In genomic region chr5:125658959-125659749, GRCm38 (mm10) we compare ENCODE assay signal across 20 mouse cellular contexts.
DNase-seq lines count a peak whose midpoint lies in the region; ATAC-seq and TF ChIP-seq lines count a peak whose summit lies in the region.
"Had no signal": no experiment of that assay in that cellular context is flagged by ENCODE, and none has a peak within 500 bp of the region (broad histone marks: within the 10 kb centered on the region; RNA-seq: fewer than 3 reads in every experiment).

No protein-coding gene starts in this region.

- H3K4me3 ChIP-seq in layer of hippocampus, adult 2 months, result no peak overlapping the region
- H3K4me3 ChIP-seq in forebrain, embryonic 10.5 days, result peak overlapping the region; percentile 18; the same call in 1 of the 2 replicates
- H3K4me3 ChIP-seq in forebrain, postnatal 0 days (ENCODE audit: low read depth, low read length), result no peak overlapping the region
- no peak overlapping the region for H3K4me3 ChIP-seq in thymus, adult 2 months (ENCODE audit: control insufficient read depth, insufficient read depth, low read length)
- H3K4me3 ChIP-seq: heart, embryonic 13.5 days; liver, embryonic 12.5 days had no signal

- 20% methylated on average over 14 of the region's 14 CpGs for WGBS in forebrain, embryonic 10.5 days
- 12% methylated on average over 14 of the region's 14 CpGs for WGBS in forebrain, postnatal 0 days
- 77% methylated on average over 14 of the region's 14 CpGs for WGBS in thymus, adult 2 months

- peaks cover 28% of the 10 kb centered on the region for H3K4me1 ChIP-seq in forebrain, embryonic 10.5 days
- 0 out of 2 replicates have a peak, but pooled peaks cover 4% of the 10 kb centered on the region for H3K4me1 ChIP-seq in forebrain, postnatal 0 days (ENCODE audit: insufficient read depth)
- no peaks in the 10 kb centered on the region for H3K4me1 ChIP-seq in thymus, adult 2 months (replicated peaks; ENCODE audit: control insufficient read depth, insufficient read depth, low read length)
- H3K4me1 ChIP-seq: heart, embryonic 13.5 days; liver, embryonic 12.5 days had no signal

- no peaks in the 10 kb centered on the region for H3K9me3 ChIP-seq in forebrain, embryonic 10.5 days
- H3K9me3 ChIP-seq in forebrain, postnatal 0 days (ENCODE audit: low read length), result no peaks in the 10 kb centered on the region
- H3K9me3 ChIP-seq: heart, embryonic 13.5 days had no signal

- no peak overlapping the region for H3K9ac ChIP-seq in forebrain, postnatal 0 days
- H3K9ac ChIP-seq: heart, embryonic 13.5 days; liver, embryonic 12.5 days had no signal

- peak overlapping the region; percentile 70 for H3K27ac ChIP-seq in layer of hippocampus, adult 2 months
- peak overlapping the region; percentile 77 for H3K27ac ChIP-seq in forebrain, embryonic 10.5 days
- H3K27ac ChIP-seq in forebrain, postnatal 0 days (ENCODE audit: low read depth, low read length), result no peak overlapping the region
- H3K27ac ChIP-seq in thymus, adult 2 months (ENCODE audit: control insufficient read depth, insufficient read depth, low read length), result no peak overlapping the region
- H3K27ac ChIP-seq: heart, embryonic 13.5 days; liver, embryonic 12.5 days had no signal

- DNase-seq in layer of hippocampus, adult 2 months (ENCODE audit: low spot score in 2 of 2), result peak; percentile 34
- DNase-seq in layer of hippocampus, postnatal 25 days (ENCODE audit: extremely low spot score in 1 of 2, low spot score in 1 of 2), result no peak
- DNase-seq in brain, adult 2 months (ENCODE audit: low read depth, low spot score), result peak; percentile 53
- DNase-seq in forebrain, embryonic 10.5 days (ENCODE audit: extremely low spot score, low spot score), result peak; percentile 69
- peak; percentile 53 for DNase-seq in forebrain, postnatal 0 days
- no peak for DNase-seq in thymus, adult 2 months
- no peak for DNase-seq in neural tube, embryonic 10.5 days (ENCODE audit: extremely low spot score, low spot score)
- DNase-seq in cerebellum, postnatal 36 days, result no peak
- DNase-seq: cerebellum, adult 9-10 months; gastrocnemius, postnatal 14 days; heart, adult 18-20 months; heart, postnatal 4 days; kidney, adult 2 months; kidney, postnatal 10 days; lung, adult 2 months; lung, postnatal 36 days; thymus, postnatal 36 days had no signal

- no peaks in the 10 kb centered on the region for H3K27me3 ChIP-seq in forebrain, embryonic 10.5 days (ENCODE audit: poor library complexity, severe bottlenecking)
- no peaks in the 10 kb centered on the region for H3K27me3 ChIP-seq in forebrain, postnatal 0 days (ENCODE audit: insufficient read depth, low read length)
- H3K27me3 ChIP-seq in thymus, adult 2 months (ENCODE audit: control insufficient read depth, insufficient read depth, low read length), result no peaks in the 10 kb centered on the region
- H3K27me3 ChIP-seq: CH12.LX; heart, embryonic 13.5 days; liver, embryonic 12.5 days had no signal

- ATAC-seq in forebrain, postnatal 0 days, result peak; percentile 34
- ATAC-seq: liver, embryonic 12.5 days had no signal

- TF ChIP-seq CTCF in layer of hippocampus, adult 2 months (conservative IDR thresholded peaks at IDR 0.05), result no peak
- no peak for TF ChIP-seq CTCF in forebrain, postnatal 0 days (IDR thresholded peaks at IDR 0.05; ENCODE audit: low read depth)
- TF ChIP-seq CTCF in thymus, adult 2 months (IDR thresholded peaks at IDR 0.05; ENCODE audit: borderline replicate concordance, control insufficient read depth, extremely low read depth, insufficient read depth, low read length, poor library complexity), result no peak

- no peaks in the 10 kb centered on the region for H3K36me3 ChIP-seq in forebrain, embryonic 10.5 days (replicated peaks)
- H3K36me3 ChIP-seq in forebrain, postnatal 0 days (ENCODE audit: insufficient read depth), result no peaks in the 10 kb centered on the region
- no peaks in the 10 kb centered on the region for H3K36me3 ChIP-seq in thymus, adult 2 months (ENCODE audit: control insufficient read depth, insufficient read depth, low read length)
- H3K36me3 ChIP-seq: heart, embryonic 13.5 days; liver, embryonic 12.5 days had no signal

- no peak for TF ChIP-seq POLR2A in thymus, adult 2 months (IDR thresholded peaks at IDR 0.05; ENCODE audit: control insufficient read depth, extremely low read depth, insufficient read depth, low read length, poor library complexity)

- no peak overlapping the region for H3K4me2 ChIP-seq in forebrain, postnatal 0 days (ENCODE audit: low read depth)
- H3K4me2 ChIP-seq: heart, embryonic 13.5 days; liver, embryonic 12.5 days had no signal

Comparison
In these comparisons a context has a peak if more than half of its experiments do, and no peak if none do; other contexts are left out.
1. DNase-seq: peak in layer of hippocampus, adult 2 months (2 of 2), brain, adult 2 months (single experiment), forebrain, embryonic 10.5 days (single experiment) and forebrain, postnatal 0 days (single experiment); none in layer of hippocampus, postnatal 25 days (0 of 2), thymus, adult 2 months (single experiment), neural tube, embryonic 10.5 days (single experiment) and cerebellum, postnatal 36 days (0 of 2).
2. H3K27ac ChIP-seq: peak in layer of hippocampus, adult 2 months (single experiment) and forebrain, embryonic 10.5 days (single experiment); none in forebrain, postnatal 0 days (single experiment) and thymus, adult 2 months (single experiment).